Mouse (Mus musculus): ENCODE measurements around the gene Sec31b. TPM values are rescaled to one million over a fixed set of nuclear protein-coding genes. Genes with fewer than 3 reads are reported as not detected.
A peak's percentile ranks its signal among the peaks of the same experiment; 100 is the strongest.

The Sec31b gene
- total and polyA plus RNA-seq, 3 experiments: 0.12 to 1.2 TPM; not detected in 1

DNA sequence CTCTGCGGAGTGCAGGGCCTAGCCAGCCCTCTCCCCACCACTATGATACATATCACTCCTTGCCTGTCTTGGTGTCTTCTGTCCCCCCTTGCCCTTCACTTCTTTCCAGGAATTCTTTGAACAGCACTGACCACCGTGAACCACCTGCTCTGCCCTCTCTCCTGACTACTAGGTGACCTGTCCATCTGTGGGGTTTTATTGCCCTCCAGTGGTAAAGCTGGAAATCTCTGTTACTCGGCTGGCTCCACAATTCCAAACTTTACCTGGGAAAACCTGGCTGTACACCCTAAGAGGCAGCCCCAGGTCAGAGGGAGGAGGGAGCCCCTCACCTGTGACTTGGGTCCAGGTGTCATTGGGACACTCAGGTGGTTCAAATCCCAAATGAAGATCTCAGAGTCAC lies 10.3 kb downstream of the Sec31b start:
- Histone ChIP-seq H3K9me3 (replicated peaks; ENCODE audit: insufficient read depth, low read length) (no peaks in the 10 kb centered on the region), H3K79me2 (ENCODE audit: control insufficient read depth, insufficient read depth, low read length, poor library complexity) (no peaks in the 10 kb centered on the region), H3K27ac (ENCODE audit: control insufficient read depth, low read depth, low read length) (no peak overlapping the region), H3K4me1 (ENCODE audit: control insufficient read depth in 1 of 2, insufficient read depth in 2 of 2, low read length in 2 of 2) (no peaks in the 10 kb centered on the region), H3K36me3 (ENCODE audit: control insufficient read depth in 1 of 2, insufficient read depth in 2 of 2, low read length in 2 of 2) (no peaks in the 10 kb centered on the region), H3K9ac (ENCODE audit: control insufficient read depth, low read depth, low read length, poor library complexity, severe bottlenecking) (no peak overlapping the region), H3K27me3 (ENCODE audit: control insufficient read depth in 1 of 2, insufficient read depth in 2 of 2, low read length in 2 of 2) (no peaks in the 10 kb centered on the region), H3K4me3 (ENCODE audit: control insufficient read depth in 1 of 2, insufficient read depth in 1 of 2, low read depth in 2 of 2, low read length in 2 of 2) (no peak overlapping the region)
- DNase-seq (ENCODE audit: low read depth, low spot score): no peak
- TF ChIP-seq MAZ (IDR thresholded peaks at IDR 0.05; ENCODE audit: low read depth, low read length): no peak
- no peak for TF ChIP-seq USF1 (IDR thresholded peaks at IDR 0.05; ENCODE audit: low read depth, low read length)
- no peak for TF ChIP-seq ZC3H11A (IDR thresholded peaks at IDR 0.05; ENCODE audit: low read depth, low read length)
- TF ChIP-seq POLR2AphosphoS2 (IDR thresholded peaks at IDR 0.05; ENCODE audit: low read length): no peak
- no peak for TF ChIP-seq MAFK (IDR thresholded peaks at IDR 0.05; ENCODE audit: borderline replicate concordance, low read depth, low read length)
- TF ChIP-seq RCOR1 (IDR thresholded peaks at IDR 0.05; ENCODE audit: low read depth, low read length): no peak
- peak in 1 of 3 experiments; percentile 17; a peak in 3 of 6 replicates for TF ChIP-seq CTCF (IDR thresholded peaks at IDR 0.05 in 2 of 3, conservative IDR thresholded peaks at IDR 0.05 in 1 of 3; ENCODE audit: control insufficient read depth in 1 of 3, insufficient read depth in 1 of 3, low read depth in 2 of 3, low read length in 3 of 3, poor library complexity in 1 of 3, severe bottlenecking in 1 of 3)
- TF ChIP-seq RAD21 (IDR thresholded peaks at IDR 0.05; ENCODE audit: low read depth, low read length): peak; percentile 25

- H3K79me2 ChIP-seq (ENCODE audit: control insufficient read depth, insufficient read depth, low read length, poor library complexity): no peaks in the 10 kb centered on the region
- H3K9me3 ChIP-seq (replicated peaks; ENCODE audit: insufficient read depth, low read length): no peaks in the 10 kb centered on the region
- H3K27ac ChIP-seq (ENCODE audit: control insufficient read depth, low read depth, low read length): no peak overlapping the region
- H3K9ac ChIP-seq (ENCODE audit: control insufficient read depth, low read depth, low read length, poor library complexity, severe bottlenecking): no peak overlapping the region
- H3K4me1 ChIP-seq (ENCODE audit: control insufficient read depth in 1 of 2, insufficient read depth in 2 of 2, low read length in 2 of 2): no peaks in the 10 kb centered on the region
- no peak for DNase-seq (ENCODE audit: low read depth, low spot score)
- no peaks in the 10 kb centered on the region for H3K27me3 ChIP-seq (ENCODE audit: control insufficient read depth in 1 of 2, insufficient read depth in 2 of 2, low read length in 2 of 2)
- no peak overlapping the region for H3K4me3 ChIP-seq (ENCODE audit: control insufficient read depth in 1 of 2, insufficient read depth in 1 of 2, low read depth in 2 of 2, low read length in 2 of 2)
- H3K36me3 ChIP-seq (ENCODE audit: control insufficient read depth in 1 of 2, insufficient read depth in 2 of 2, low read length in 2 of 2): no peaks in the 10 kb centered on the region
- TF ChIP-seq ETS1 (IDR thresholded peaks at IDR 0.05; ENCODE audit: low read depth, low read length): no peak
- TF ChIP-seq ZMIZ1 (IDR thresholded peaks at IDR 0.05; ENCODE audit: low read depth, low read length): no peak
- TF ChIP-seq POLR2AphosphoS2 (IDR thresholded peaks at IDR 0.05; ENCODE audit: low read length): no peak
- TF ChIP-seq EP300 (IDR thresholded peaks at IDR 0.05; ENCODE audit: low read depth in 1 of 2, low read length in 2 of 2): no peak
- TF ChIP-seq USF1 (IDR thresholded peaks at IDR 0.05; ENCODE audit: low read depth, low read length): no peak
- no peak for TF ChIP-seq ZC3H11A (IDR thresholded peaks at IDR 0.05; ENCODE audit: low read depth, low read length)
- no peak for TF ChIP-seq GABPA (IDR thresholded peaks at IDR 0.05; ENCODE audit: low read depth, low read length)
- TF ChIP-seq ZKSCAN1 (IDR thresholded peaks at IDR 0.05; ENCODE audit: low read depth, low read length): no peak
- no peak for TF ChIP-seq MAFK (IDR thresholded peaks at IDR 0.05; ENCODE audit: borderline replicate concordance, low read depth, low read length)
- no peak for TF ChIP-seq CTCF (IDR thresholded peaks at IDR 0.05 in 2 of 3, conservative IDR thresholded peaks at IDR 0.05 in 1 of 3; ENCODE audit: control insufficient read depth in 1 of 3, insufficient read depth in 1 of 3, low read depth in 2 of 3, low read length in 3 of 3, poor library complexity in 1 of 3, severe bottlenecking in 1 of 3)
- no peak for TF ChIP-seq JUND (IDR thresholded peaks at IDR 0.05; ENCODE audit: low read depth, low read length)
- no peak for TF ChIP-seq HCFC1 (IDR thresholded peaks at IDR 0.05; ENCODE audit: low read depth, low read length)
- no peak for TF ChIP-seq UBTF (IDR thresholded peaks at IDR 0.05; ENCODE audit: borderline replicate concordance, insufficient read depth, low read depth, low read length)
- TF ChIP-seq MAZ (IDR thresholded peaks at IDR 0.05; ENCODE audit: low read depth, low read length): no peak
- no peak for TF ChIP-seq TAL1 (IDR thresholded peaks at IDR 0.05; ENCODE audit: low read length)
- TF ChIP-seq MYC (IDR thresholded peaks at IDR 0.05; ENCODE audit: low read depth, low read length): no peak
- TF ChIP-seq RCOR1 (IDR thresholded peaks at IDR 0.05; ENCODE audit: low read depth, low read length): no peak
- no peak for TF ChIP-seq ELF1 (IDR thresholded peaks at IDR 0.05; ENCODE audit: low read depth, low read length)
- TF ChIP-seq SMC3 (IDR thresholded peaks at IDR 0.05; ENCODE audit: low read depth, low read length): no peak
- TF ChIP-seq POLR2A (IDR thresholded peaks at IDR 0.05; ENCODE audit: control insufficient read depth in 1 of 2, insufficient read depth in 1 of 2, low read depth in 1 of 2, low read length in 2 of 2, poor library complexity in 1 of 2): no peak
Observed at GRCm38 (mm10) chr19:44530018-44530417, 15.6 kb downstream of the Sec31b start.

Data from MEL (cell line).